ENCODE assay signal across 8 mouse cellular contexts in the genomic region with DNA sequence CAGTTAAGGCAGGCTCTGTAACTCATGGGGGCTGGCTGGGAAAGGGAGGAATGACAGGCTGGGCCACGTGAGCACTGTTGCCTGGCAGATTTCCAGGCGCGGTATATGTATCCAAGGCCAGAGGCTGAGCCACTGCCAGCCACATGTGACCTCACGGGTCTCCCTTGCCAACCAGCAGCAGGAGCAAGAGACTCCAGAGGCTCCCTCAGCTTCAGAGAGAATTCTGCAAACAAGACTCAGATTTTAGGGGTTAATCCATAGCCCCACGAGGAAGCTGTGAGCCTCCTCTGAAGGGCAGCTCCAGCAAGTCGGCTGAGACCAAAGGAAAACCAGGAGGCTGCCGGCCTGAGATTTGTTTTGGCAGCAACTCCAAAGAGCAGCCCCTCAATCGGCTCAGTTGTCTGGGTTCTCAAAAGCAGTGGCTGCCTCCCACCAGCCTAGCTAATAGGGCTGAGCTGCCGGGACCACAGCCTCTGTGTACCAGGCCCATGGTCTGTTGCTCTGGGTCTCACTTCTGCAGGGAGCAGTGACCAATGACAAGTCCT.
DNase-seq lines count a peak whose midpoint lies in the region; ATAC-seq and TF ChIP-seq lines count a peak whose summit lies in the region.

No protein-coding gene starts in this region.

- no peak overlapping the region for H3K4me3 ChIP-seq in intestine, embryonic 15.5 days (replicated peaks)
- no peak overlapping the region for H3K4me3 ChIP-seq in intestine, postnatal 0 days (ENCODE audit: low read depth, low read length)
- no peak overlapping the region for H3K4me3 ChIP-seq in limb, embryonic 15.5 days
- no peak overlapping the region for H3K4me3 ChIP-seq in stomach, postnatal 0 days (ENCODE audit: low read depth, low read length)

- intact Hi-C loops in heart, postnatal 10 days (cut with DNase I), result no loop called here

- no peak overlapping the region for H3K27ac ChIP-seq in intestine, embryonic 15.5 days
- H3K27ac ChIP-seq in intestine, postnatal 0 days (ENCODE audit: low read depth, low read length), result no peak overlapping the region
- H3K27ac ChIP-seq in limb, embryonic 15.5 days, result peak overlapping the region; percentile 44
- H3K27ac ChIP-seq in stomach, postnatal 0 days (replicated peaks), result 0 out of 2 replicates have a peak overlapping the region, but pooled peaks have one; percentile 40

- no peak for TF ChIP-seq EP300 in stomach, postnatal 0 days (optimal IDR thresholded peaks at IDR 0.05)

- no peak for TF ChIP-seq CTCF in intestine, postnatal 0 days (IDR thresholded peaks at IDR 0.05; ENCODE audit: low read depth)
- TF ChIP-seq CTCF in stomach, postnatal 0 days (IDR thresholded peaks at IDR 0.05; ENCODE audit: low read depth), result no peak

- no peaks in the 10 kb centered on the region for H3K36me3 ChIP-seq in intestine, embryonic 15.5 days
- H3K36me3 ChIP-seq in intestine, postnatal 0 days (ENCODE audit: control insufficient read depth, insufficient read depth), result no peaks in the 10 kb centered on the region
- no peaks in the 10 kb centered on the region for H3K36me3 ChIP-seq in limb, embryonic 15.5 days
- H3K36me3 ChIP-seq in stomach, postnatal 0 days (ENCODE audit: control insufficient read depth, insufficient read depth, low read length), result no peaks in the 10 kb centered on the region

- 52% methylated on average over 9 of the region's 9 CpGs for WGBS in intestine, embryonic 15.5 days
- 46% methylated on average over 9 of the region's 9 CpGs for WGBS in intestine, postnatal 0 days
- WGBS in limb, embryonic 15.5 days, result 35% methylated on average over 9 of the region's 9 CpGs
- 28% methylated on average over 9 of the region's 9 CpGs for WGBS in stomach, postnatal 0 days

- no peaks in the 10 kb centered on the region for H3K27me3 ChIP-seq in intestine, embryonic 15.5 days (replicated peaks)
- H3K27me3 ChIP-seq in intestine, postnatal 0 days (replicated peaks; ENCODE audit: control insufficient read depth, insufficient read depth, low read length), result no peaks in the 10 kb centered on the region
- H3K27me3 ChIP-seq in limb, embryonic 15.5 days, result no peaks in the 10 kb centered on the region
- H3K27me3 ChIP-seq in stomach, postnatal 0 days (ENCODE audit: control insufficient read depth, insufficient read depth, low read length), result 0 out of 2 replicates have a peak, but pooled peaks cover 2% of the 10 kb centered on the region

- 0 out of 2 replicates have a peak, but pooled peaks cover 8% of the 10 kb centered on the region for H3K4me1 ChIP-seq in intestine, embryonic 15.5 days (replicated peaks)
- no peaks in the 10 kb centered on the region for H3K4me1 ChIP-seq in intestine, postnatal 0 days (replicated peaks; ENCODE audit: control insufficient read depth, insufficient read depth, low read length)
- peaks cover 9% of the 10 kb centered on the region for H3K4me1 ChIP-seq in limb, embryonic 15.5 days
- no peaks in the 10 kb centered on the region for H3K4me1 ChIP-seq in stomach, postnatal 0 days (replicated peaks; ENCODE audit: control insufficient read depth, insufficient read depth)

- no peaks in the 10 kb centered on the region for H3K9me3 ChIP-seq in intestine, embryonic 15.5 days
- H3K9me3 ChIP-seq in intestine, postnatal 0 days (ENCODE audit: control insufficient read depth), result no peaks in the 10 kb centered on the region
- no peaks in the 10 kb centered on the region for H3K9me3 ChIP-seq in limb, embryonic 15.5 days
- H3K9me3 ChIP-seq in stomach, postnatal 0 days (ENCODE audit: control insufficient read depth, low read length), result no peaks in the 10 kb centered on the region

- ATAC-seq in intestine, embryonic 15.5 days, result peak; percentile 55
- ATAC-seq in intestine, postnatal 0 days, result no peak
- 0 out of 2 replicates have a peak, but pooled peaks have one; percentile 48 for ATAC-seq in limb, embryonic 15.5 days (ENCODE audit: insufficient number of reproducible peaks, low FRiP score, low TSS enrichment, low read depth)
- peak; percentile 80 for ATAC-seq in stomach, postnatal 0 days (ENCODE audit: low FRiP score, low TSS enrichment)
- no peak for ATAC-seq in cerebellum, adult (ENCODE audit: insufficient number of reproducible peaks, low FRiP score, low TSS enrichment)

- no peak overlapping the region for H3K9ac ChIP-seq in intestine, embryonic 15.5 days
- H3K9ac ChIP-seq in intestine, postnatal 0 days (ENCODE audit: low read depth, low read length), result no peak overlapping the region
- H3K9ac ChIP-seq in limb, embryonic 15.5 days, result no peak overlapping the region
- H3K9ac ChIP-seq in stomach, postnatal 0 days (ENCODE audit: low read length), result no peak overlapping the region

- peak; percentile 87 to 88 for DNase-seq in adrenal gland, postnatal 36 days
- DNase-seq in heart, postnatal 10 days, result peak; percentile 78 to 87
- peak; percentile 80 for DNase-seq in stomach, postnatal 0 days (ENCODE audit: low spot score)
- DNase-seq in cerebellum, adult 18-20 months, result no peak

- no peak overlapping the region for H3K4me2 ChIP-seq in intestine, embryonic 15.5 days (replicated peaks)
- no peak overlapping the region for H3K4me2 ChIP-seq in intestine, postnatal 0 days (replicated peaks; ENCODE audit: low read depth)
- H3K4me2 ChIP-seq in limb, embryonic 15.5 days, result no peak overlapping the region
- H3K4me2 ChIP-seq in stomach, postnatal 0 days (replicated peaks; ENCODE audit: low read depth), result no peak overlapping the region

Comparison
In these comparisons a context has a peak if more than half of its experiments do, and no peak if none do; other contexts are left out.
1. ATAC-seq: peak in intestine, embryonic 15.5 days (single experiment), limb, embryonic 15.5 days (single experiment) and stomach, postnatal 0 days (single experiment); none in intestine, postnatal 0 days (single experiment) and cerebellum, adult (single experiment).
2. H3K27ac ChIP-seq: peak in limb, embryonic 15.5 days (single experiment) and stomach, postnatal 0 days (single experiment); none in intestine, embryonic 15.5 days (single experiment) and intestine, postnatal 0 days (single experiment).
3. DNase-seq: peak in adrenal gland, postnatal 36 days (2 of 2), heart, postnatal 10 days (2 of 2) and stomach, postnatal 0 days (single experiment); none in cerebellum, adult 18-20 months (0 of 2).